Mouse (Mus musculus): ENCODE data around the gene Mylk2. TPM values are rescaled to one million over a fixed set of nuclear protein-coding genes. Genes with fewer than 3 reads are reported as not detected.

Mylk2 gene
- total and polyA plus RNA-seq, 3 experiments = not detected

GRCm38 (mm10) chr2:152899011-152899410 is 12.1 kb upstream of the Mylk2 start:
- Histone ChIP-seq H3K79me2 (ENCODE audit: control insufficient read depth, insufficient read depth, low read length, poor library complexity) (no peaks in the 10 kb centered on the region), H3K27ac (ENCODE audit: control insufficient read depth, low read depth, low read length) (no peak overlapping the region), H3K9ac (ENCODE audit: control insufficient read depth, low read depth, low read length, poor library complexity, severe bottlenecking) (no peak overlapping the region), H3K36me3 (ENCODE audit: control insufficient read depth in 1 of 2, insufficient read depth in 2 of 2, low read length in 2 of 2) (peaks cover 0 to 5% of the 10 kb centered on the region in 2 experiments; a peak in 2 of 4 replicates), H3K27me3 (ENCODE audit: control insufficient read depth in 1 of 2, insufficient read depth in 2 of 2, low read length in 2 of 2) (no peaks in the 10 kb centered on the region), H3K4me3 (ENCODE audit: control insufficient read depth in 1 of 2, insufficient read depth in 1 of 2, low read depth in 2 of 2, low read length in 2 of 2) (no peak overlapping the region), H3K4me1 (ENCODE audit: control insufficient read depth in 1 of 2, insufficient read depth in 2 of 2, low read length in 2 of 2) (no peaks in the 10 kb centered on the region), H3K9me3 (replicated peaks; ENCODE audit: insufficient read depth, low read length) (no peaks in the 10 kb centered on the region)
- no peak for DNase-seq (ENCODE audit: low read depth, low spot score)
- TF ChIP-seq POLR2AphosphoS5 (IDR thresholded peaks at IDR 0.05; ENCODE audit: borderline replicate concordance, low read depth, low read length) = no peak
- TF ChIP-seq POLR2A (IDR thresholded peaks at IDR 0.05; ENCODE audit: control insufficient read depth in 1 of 2, insufficient read depth in 1 of 2, low read depth in 1 of 2, low read length in 2 of 2, poor library complexity in 1 of 2) = no peak
- no peak for TF ChIP-seq USF2 (IDR thresholded peaks at IDR 0.05; ENCODE audit: borderline replicate concordance in 1 of 2, insufficient read depth in 1 of 2, low read depth in 1 of 2, low read length in 2 of 2)
- TF ChIP-seq GATA1 (IDR thresholded peaks at IDR 0.05; ENCODE audit: low read depth, low read length) = no peak
- no peak for TF ChIP-seq MYB (IDR thresholded peaks at IDR 0.05; ENCODE audit: low read depth, low read length)
- no peak for TF ChIP-seq MAFK (IDR thresholded peaks at IDR 0.05; ENCODE audit: borderline replicate concordance, low read depth, low read length)
- no peak for TF ChIP-seq NELFE (IDR thresholded peaks at IDR 0.05; ENCODE audit: low read depth, low read length)
- TF ChIP-seq KAT2A (conservative IDR thresholded peaks at IDR 0.05; ENCODE audit: low read depth, low read length) = no peak
- no peak for TF ChIP-seq GABPA (IDR thresholded peaks at IDR 0.05; ENCODE audit: low read depth, low read length)
- TF ChIP-seq CTCF (IDR thresholded peaks at IDR 0.05 in 2 of 3, conservative IDR thresholded peaks at IDR 0.05 in 1 of 3; ENCODE audit: control insufficient read depth in 1 of 3, insufficient read depth in 1 of 3, low read depth in 2 of 3, low read length in 3 of 3, poor library complexity in 1 of 3, severe bottlenecking in 1 of 3) = no peak
- no peak for TF ChIP-seq NRF1 (IDR thresholded peaks at IDR 0.05; ENCODE audit: insufficient read depth, low read depth, low read length, poor library complexity, severe bottlenecking)
- TF ChIP-seq SMC3 (IDR thresholded peaks at IDR 0.05; ENCODE audit: low read depth, low read length) = no peak
- no peak for TF ChIP-seq HCFC1 (IDR thresholded peaks at IDR 0.05; ENCODE audit: low read depth, low read length)
- TF ChIP-seq MXI1 (IDR thresholded peaks at IDR 0.05; ENCODE audit: low read depth, low read length) = no peak
- no peak for TF ChIP-seq USF1 (IDR thresholded peaks at IDR 0.05; ENCODE audit: low read depth, low read length)
- TF ChIP-seq RAD21 (IDR thresholded peaks at IDR 0.05; ENCODE audit: low read depth, low read length) = no peak
- TF ChIP-seq BHLHE40 (IDR thresholded peaks at IDR 0.05; ENCODE audit: borderline replicate concordance, low read depth, low read length) = no peak
- TF ChIP-seq E2F4 (IDR thresholded peaks at IDR 0.05; ENCODE audit: borderline replicate concordance, low read depth, low read length) = no peak

DNA sequence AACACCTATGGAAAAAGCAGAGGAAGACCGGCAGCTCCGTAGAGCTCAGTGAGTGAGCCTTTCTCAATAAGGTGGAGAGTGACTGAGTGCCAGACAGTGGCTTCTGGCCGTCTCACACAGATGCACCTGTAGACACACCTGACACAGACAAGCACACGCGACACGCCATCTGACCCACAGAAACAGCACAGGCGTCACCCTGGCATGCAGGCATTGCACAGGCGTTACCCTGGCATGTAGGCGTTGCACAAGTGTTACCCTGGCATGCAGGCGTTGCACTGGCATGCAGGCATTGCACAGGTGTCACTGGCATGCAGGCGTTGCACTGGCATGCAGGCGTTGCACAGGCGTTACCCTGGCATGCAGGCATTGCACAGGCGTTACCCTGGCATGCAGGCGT is 9.9 kb upstream of the Mylk2 start:
- TF ChIP-seq POLR2AphosphoS2 (IDR thresholded peaks at IDR 0.05; ENCODE audit: low read length) = no peak
- no peak for TF ChIP-seq SIN3A (IDR thresholded peaks at IDR 0.05; ENCODE audit: low read length)
- no peak for TF ChIP-seq UBTF (IDR thresholded peaks at IDR 0.05; ENCODE audit: borderline replicate concordance, insufficient read depth, low read depth, low read length)
- no peak for TF ChIP-seq CHD1 (IDR thresholded peaks at IDR 0.05; ENCODE audit: low read depth, low read length)
- no peak for TF ChIP-seq MEF2A (IDR thresholded peaks at IDR 0.05; ENCODE audit: extremely low read depth, insufficient replicate concordance, low read depth, low read length, poor library complexity, severe bottlenecking)
- TF ChIP-seq E2F4 (IDR thresholded peaks at IDR 0.05; ENCODE audit: borderline replicate concordance, low read depth, low read length) = no peak
- TF ChIP-seq ZMIZ1 (IDR thresholded peaks at IDR 0.05; ENCODE audit: low read depth, low read length) = no peak
- H3K79me2 ChIP-seq (ENCODE audit: control insufficient read depth, insufficient read depth, low read length, poor library complexity) = no peaks in the 10 kb centered on the region
- H3K36me3 ChIP-seq (ENCODE audit: control insufficient read depth in 1 of 2, insufficient read depth in 2 of 2, low read length in 2 of 2) = no peaks in the 10 kb centered on the region
- no peak overlapping the region for H3K4me3 ChIP-seq (ENCODE audit: control insufficient read depth in 1 of 2, insufficient read depth in 1 of 2, low read depth in 2 of 2, low read length in 2 of 2)
- no peaks in the 10 kb centered on the region for H3K4me1 ChIP-seq (ENCODE audit: control insufficient read depth in 1 of 2, insufficient read depth in 2 of 2, low read length in 2 of 2)
- H3K9me3 ChIP-seq (replicated peaks; ENCODE audit: insufficient read depth, low read length) = no peaks in the 10 kb centered on the region
- H3K27ac ChIP-seq (ENCODE audit: control insufficient read depth, low read depth, low read length) = no peak overlapping the region
- H3K9ac ChIP-seq (ENCODE audit: control insufficient read depth, low read depth, low read length, poor library complexity, severe bottlenecking) = no peak overlapping the region
- H3K27me3 ChIP-seq (ENCODE audit: control insufficient read depth in 1 of 2, insufficient read depth in 2 of 2, low read length in 2 of 2) = no peaks in the 10 kb centered on the region
- no peak for DNase-seq (ENCODE audit: low read depth, low spot score)
